Mouse (Mus musculus): ENCODE results near the gene Slc25a19. TPM values are rescaled to one million over a fixed set of nuclear protein-coding genes. Genes with fewer than 3 reads are reported as not detected.

Slc25a19 gene
- polyA plus RNA-seq, 2 experiments from 2014 or later: 93.6 to 98.8 TPM

GRCm38 (mm10) chr11:115590526-115591075, 37.5 kb downstream of the Slc25a19 start:
- no peak for ATAC-seq

GRCm38 (mm10) chr11:115587984-115588383, 40.1 kb downstream of the Slc25a19 start:
- ATAC-seq: no peak

- ATAC-seq: no peak
Measured at GRCm38 (mm10) chr11:115586403-115586802, 41.7 kb downstream of the Slc25a19 start.

- ATAC-seq: no peak
Measured at GRCm38 (mm10) chr11:115585573-115586100, 42.5 kb downstream of the Slc25a19 start.

- ATAC-seq: no peak
Measured at GRCm38 (mm10) chr11:115584376-115585073, 43.6 kb downstream of the Slc25a19 start.

- no peak for ATAC-seq
Measured at GRCm38 (mm10) chr11:115582913-115583606, 45.0 kb downstream of the Slc25a19 start.

GRCm38 (mm10) chr11:115579080-115579479, 49.0 kb downstream of the Slc25a19 start:
- no peak for ATAC-seq

GRCm38 (mm10) chr11:115564961-115565360, 63.1 kb downstream of the Slc25a19 start:
- ATAC-seq: no peak

Other genes starting within 250 kb of the Slc25a19 start
- not detected for gene Cdr2l, start 246.4 kb downstream of the Slc25a19 start, polyA plus RNA-seq (2017; shearing (Covaris generic))
- gene Mrpl58, start 224.5 kb downstream of the Slc25a19 start, polyA plus RNA-seq (2017; shearing (Covaris generic)): 100 to 1,000 TPM; 177 to 185 TPM
- 100 to 1,000 TPM; 602 to 622 TPM for gene Atp5h, start 208.3 kb downstream of the Slc25a19 start, polyA plus RNA-seq (2017; shearing (Covaris generic))
- 1 to 10 TPM; 8.3 to 9.1 TPM for gene Kctd2, start 208.2 kb downstream of the Slc25a19 start, polyA plus RNA-seq (2017; shearing (Covaris generic))
- gene Trim80, start 187.8 kb downstream of the Slc25a19 start, polyA plus RNA-seq (2017; shearing (Covaris generic)): not detected
- 1 to 10 TPM; 3.5 to 6.5 TPM for gene Slc16a5, start 165.8 kb downstream of the Slc25a19 start, polyA plus RNA-seq (2017; shearing (Covaris generic))
- 100 to 1,000 TPM in 1 of 2 experiments, 10 to 100 TPM in 1; 79.2 to 132 TPM for gene Armc7, start 152.6 kb downstream of the Slc25a19 start, polyA plus RNA-seq (2017; shearing (Covaris generic))
- gene Nt5c, start 136.4 kb downstream of the Slc25a19 start, polyA plus RNA-seq (2017; shearing (Covaris generic)): 100 to 1,000 TPM; 296 to 304 TPM
- gene Jpt1, start 113.9 kb downstream of the Slc25a19 start, polyA plus RNA-seq (2017; shearing (Covaris generic)): 100 to 1,000 TPM; 716 to 764 TPM
- 100 to 1,000 TPM; 676 to 678 TPM for gene Sumo2, start 92.0 kb downstream of the Slc25a19 start, polyA plus RNA-seq (2017; shearing (Covaris generic))
- 10 to 100 TPM; 64.4 to 82.5 TPM for gene Nup85, start 63.9 kb downstream of the Slc25a19 start, polyA plus RNA-seq (2017; shearing (Covaris generic))
- 10 to 100 TPM; 26.9 to 31.1 TPM for gene Mrps7, start 24.4 kb downstream of the Slc25a19 start, polyA plus RNA-seq (2017; shearing (Covaris generic))
- 10 to 100 TPM; 35.0 to 43.9 TPM for gene Gga3, start 24.2 kb downstream of the Slc25a19 start, polyA plus RNA-seq (2017; shearing (Covaris generic))
- 100 to 1,000 TPM; 208 to 251 TPM for gene Mif4gd, start 15.3 kb downstream of the Slc25a19 start, polyA plus RNA-seq (2017; shearing (Covaris generic))
- gene Grb2, start 80.3 kb upstream of the Slc25a19 start, polyA plus RNA-seq (2017; shearing (Covaris generic)): 10 to 100 TPM; 28.8 to 30.9 TPM
- 10 to 100 TPM in 1 of 2 experiments, 1 to 10 TPM in 1; 8.5 to 17.5 TPM for gene Tmem94, start 137.1 kb upstream of the Slc25a19 start, polyA plus RNA-seq (2017; shearing (Covaris generic))
- gene Caskin2, start 185.3 kb upstream of the Slc25a19 start, polyA plus RNA-seq (2017; shearing (Covaris generic)): under 1 TPM; 0.69 to 0.85 TPM
- gene Tsen54, start 186.4 kb upstream of the Slc25a19 start, polyA plus RNA-seq (2017; shearing (Covaris generic)): 10 to 100 TPM; 11.0 to 16.2 TPM
- gene Llgl2, start 195.8 kb upstream of the Slc25a19 start, polyA plus RNA-seq (2017; shearing (Covaris generic)): 10 to 100 TPM in 1 of 2 experiments, 1 to 10 TPM in 1; 7.9 to 11.1 TPM
- gene Myo15b, start 230.1 kb upstream of the Slc25a19 start, polyA plus RNA-seq (2017; shearing (Covaris generic)): not detected